Mouse (Mus musculus) forebrain, postnatal 0 days (tissue): ENCODE results near the gene Zfp637. TPM values are rescaled to one million over a fixed set of nuclear protein-coding genes. Genes with fewer than 3 reads are reported as not detected.

ENCODE experiments used
- ATAC-seq: fragments of 200-750 bp; cut with Nextera tagmentation; 2 replicates; pipeline ENCODE4 v1.8.0; 2017; ENCODE audit warnings: mild to moderate bottlenecking, moderate library complexity
- DNase-seq: peaks from one replicate; pipeline ENCODE4 v3.0.0-alpha.2; 2015
- H3K27ac ChIP-seq: fragments of 300-500 bp; sonication (generic); 2 replicates; pipeline ENCODE4 v1.5.1; 2014; ENCODE audit warnings: low read depth, mild to moderate bottlenecking, antibody characterized with exemption, low read length, moderate library complexity, mixed read lengths
- H3K27me3 ChIP-seq: fragments of 300-500 bp; sonication (generic); 2 replicates; pipeline ENCODE4 v1.6.1; 2014; ENCODE audit warnings: mild to moderate bottlenecking, low read length, mixed read lengths; ENCODE audit not compliant: insufficient read depth
- H3K36me3 ChIP-seq: fragments of 300-500 bp; sonication (generic); 2 replicates; pipeline ENCODE4 v1.6.1; 2014; ENCODE audit warnings: mild to moderate bottlenecking, moderate library complexity; ENCODE audit not compliant: insufficient read depth
- H3K4me1 ChIP-seq: fragments of 300-500 bp; sonication (generic); 2 replicates; pipeline ENCODE4 v1.6.1; 2014; ENCODE audit warnings: antibody characterized with exemption; ENCODE audit not compliant: insufficient read depth
- H3K4me2 ChIP-seq: fragments of 300-500 bp; sonication (generic); 2 replicates; pipeline ENCODE4 v1.6.1; 2014; ENCODE audit warnings: low read depth, mild to moderate bottlenecking, moderate library complexity
- H3K4me3 ChIP-seq: fragments of 300-500 bp; sonication (generic); 2 replicates; pipeline ENCODE4 v1.5.1; 2014; ENCODE audit warnings: low read depth, low read length, mixed read lengths
- H3K9ac ChIP-seq: fragments of 300-500 bp; sonication (generic); 2 replicates; pipeline ENCODE4 v1.6.1; 2014; ENCODE audit warnings: mild to moderate bottlenecking
- H3K9me3 ChIP-seq: fragments of 300-500 bp; sonication (generic); 2 replicates; pipeline ENCODE4 v1.6.1; 2016; ENCODE audit warnings: low read length
- CTCF ChIP-seq: sonication (generic); IDR thresholded peaks from 2 replicates; pipeline ENCODE4 v1.5.1; 2016; ENCODE audit warnings: antibody characterized with exemption, control low read depth, low read depth
- WGBS: fragments of 180-500 bp; shearing (Covaris S2); extraction: QIAGEN DNeasy Blood & Tissue Kit; methylation state at CpG from one replicate; pipeline ENCODE4 v1.1.7; 2014; 5-methylcytosine and 5-hydroxymethylcytosine counted together
- polyA plus RNA-seq: library from polyadenylated mRNA; unstranded; fragments of >200 nt; fragmentation: Nextera tagmentation; extraction: Ambion mirVana; gene quantifications from 2 replicates; pipeline ENCODE4 v1.2.1, GENCODE M21; 2015
- total RNA-seq: library from RNA; depleted of rRNA; stranded (reverse); fragments of >200 nt; gene quantifications from 2 replicates; pipeline ENCODE4 v1.2.3, GENCODE M21; 2014

Zfp637 gene
- total and polyA plus RNA-seq, 2 experiments from 2014 or later, result 120 to 145 TPM

DNA sequence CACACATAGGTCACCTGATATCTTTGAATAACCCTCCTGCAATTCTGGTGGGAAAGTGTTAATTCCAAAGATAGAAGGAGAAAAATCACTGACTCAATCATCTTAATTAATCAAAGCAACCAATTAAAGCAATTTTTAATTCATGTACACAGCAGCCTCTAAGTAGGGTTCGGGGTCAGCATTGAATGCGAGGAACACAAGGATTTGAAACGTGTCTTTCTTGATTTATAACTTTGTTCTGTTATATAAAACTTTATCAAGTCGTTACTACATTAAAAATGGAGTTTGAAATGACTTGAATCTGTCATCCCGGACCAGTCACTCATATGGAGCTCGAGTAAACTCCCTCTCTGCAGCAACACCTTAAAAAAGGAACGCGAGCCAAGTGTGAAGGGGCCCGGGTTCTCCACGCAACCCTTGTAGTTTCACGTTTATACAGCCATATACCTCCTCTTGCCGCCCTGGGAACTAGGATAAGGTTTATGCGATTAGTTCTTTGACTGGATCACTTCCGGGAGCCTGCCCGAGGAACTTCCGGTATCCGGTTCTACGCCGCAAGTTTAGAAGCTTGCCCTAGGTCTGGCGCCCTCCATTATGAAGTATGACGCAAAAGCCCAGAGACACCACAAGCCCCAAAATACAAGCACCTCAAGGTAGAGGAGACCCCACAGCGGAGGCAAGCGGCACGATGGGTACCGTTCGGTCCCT lies 37.9 kb downstream of the Zfp637 start:
- no peaks in the 10 kb centered on the region for H3K9me3 ChIP-seq
- peak overlapping the region; percentile 62 for H3K4me2 ChIP-seq
- peak overlapping the region; percentile 53 for H3K4me3 ChIP-seq
- DNase-seq (no peak), ATAC-seq (peak; percentile 90)
- peaks cover 3% of the 10 kb centered on the region for H3K4me1 ChIP-seq
- H3K27me3 ChIP-seq, result no peaks in the 10 kb centered on the region
- WGBS, result 14% methylated on average over 26 of the region's 26 CpGs
- peak overlapping the region; percentile 68 for H3K9ac ChIP-seq
- H3K27ac ChIP-seq, result peak overlapping the region; percentile 98
- no peaks in the 10 kb centered on the region for H3K36me3 ChIP-seq
- TF ChIP-seq CTCF, result no peak

GRCm38 (mm10) chr6:117879408-117880115 lies 38.6 kb downstream of the Zfp637 start:
- DNase-seq (peak; percentile 100), ATAC-seq (peak; percentile 95)
- H3K27me3 ChIP-seq, result no peaks in the 10 kb centered on the region
- H3K9ac ChIP-seq, result peak overlapping the region; percentile 68
- peak overlapping the region; percentile 62 for H3K4me2 ChIP-seq
- peak; percentile 100 for TF ChIP-seq CTCF
- no peaks in the 10 kb centered on the region for H3K36me3 ChIP-seq
- H3K27ac ChIP-seq, result peak overlapping the region; percentile 98
- H3K4me1 ChIP-seq, result peaks cover 3% of the 10 kb centered on the region
- 2% methylated on average over 67 of the region's 67 CpGs for whole genome bisulfite sequencing
- H3K9me3 ChIP-seq, result no peaks in the 10 kb centered on the region
- H3K4me3 ChIP-seq, result peak overlapping the region; percentile 53

DNA sequence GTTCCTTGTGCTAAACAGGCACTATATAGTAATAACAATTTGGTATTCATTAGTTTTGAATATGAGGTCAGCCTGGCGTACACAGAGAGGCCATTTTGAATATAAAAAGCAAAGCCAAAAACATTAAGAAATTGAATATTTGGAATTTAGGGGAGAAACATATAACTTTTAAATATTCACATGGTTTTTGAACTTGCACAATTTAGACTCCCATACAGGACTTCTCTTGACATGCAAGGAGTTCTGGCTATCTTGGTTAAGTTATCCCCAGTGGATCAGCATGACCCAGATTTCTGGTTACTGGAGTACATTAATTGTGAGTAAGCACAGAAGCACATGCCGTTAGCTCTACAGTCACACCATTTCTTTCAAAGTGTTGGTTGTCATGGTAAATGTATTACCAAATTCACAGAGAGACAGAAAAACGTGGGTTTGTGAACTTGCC lies 39.4 kb downstream of the Zfp637 start:
- Histone ChIP-seq H3K4me2 (peak overlapping the region; percentile 62), H3K4me1 (peaks cover 3% of the 10 kb centered on the region), H3K4me3 (peak overlapping the region; percentile 53), H3K27ac (peak overlapping the region; percentile 98), H3K9me3 (no peaks in the 10 kb centered on the region), H3K36me3 (no peaks in the 10 kb centered on the region), H3K9ac (peak overlapping the region; percentile 68; the same call in 1 of the 2 replicates), H3K27me3 (no peaks in the 10 kb centered on the region)
- DNase-seq, result peak; percentile 12
- 30% methylated on average over 3 of the region's 3 CpGs for WGBS
- ATAC-seq, result no peak
- no peak for TF ChIP-seq CTCF

- Histone ChIP-seq H3K27me3 (no peaks in the 10 kb centered on the region), H3K27ac (no peak overlapping the region), H3K4me3 (no peak overlapping the region), H3K9ac (no peak overlapping the region), H3K36me3 (no peaks in the 10 kb centered on the region), H3K4me1 (peaks cover 3% of the 10 kb centered on the region), H3K9me3 (no peaks in the 10 kb centered on the region), H3K4me2 (no peak overlapping the region)
- DNase-seq, result no peak
- ATAC-seq, result no peak
- TF ChIP-seq CTCF, result no peak
- 43% methylated on average over 7 of the region's 7 CpGs for WGBS
Observed at GRCm38 (mm10) chr6:117881229-117881628, 40.2 kb downstream of the Zfp637 start.

- DNase-seq (no peak), ATAC-seq (no peak)
- 78% methylated on average over 7 of the region's 7 CpGs for WGBS
- H3K9ac ChIP-seq, result no peak overlapping the region
- no peaks in the 10 kb centered on the region for H3K36me3 ChIP-seq
- H3K4me1 ChIP-seq, result peaks cover 3% of the 10 kb centered on the region
- H3K9me3 ChIP-seq, result no peaks in the 10 kb centered on the region
- H3K4me3 ChIP-seq, result no peak overlapping the region
- H3K27ac ChIP-seq, result no peak overlapping the region
- TF ChIP-seq CTCF, result no peak
- no peaks in the 10 kb centered on the region for H3K27me3 ChIP-seq
- no peak overlapping the region for H3K4me2 ChIP-seq
Observed at GRCm38 (mm10) chr6:117881997-117882396, 41.0 kb downstream of the Zfp637 start.

- no peaks in the 10 kb centered on the region for H3K27me3 ChIP-seq
- H3K36me3 ChIP-seq, result no peaks in the 10 kb centered on the region
- no peak for TF ChIP-seq CTCF
- H3K4me3 ChIP-seq, result no peak overlapping the region
- 87% methylated on average over 2 of the region's 2 CpGs for WGBS
- no peak overlapping the region for H3K27ac ChIP-seq
- ATAC-seq, result no peak
- no peaks in the 10 kb centered on the region for H3K4me1 ChIP-seq
- no peak for DNase-seq
- no peak overlapping the region for H3K9ac ChIP-seq
- H3K4me2 ChIP-seq, result no peak overlapping the region
- no peaks in the 10 kb centered on the region for H3K9me3 ChIP-seq
Observed at GRCm38 (mm10) chr6:117885943-117886342, 45.0 kb downstream of the Zfp637 start.

DNA sequence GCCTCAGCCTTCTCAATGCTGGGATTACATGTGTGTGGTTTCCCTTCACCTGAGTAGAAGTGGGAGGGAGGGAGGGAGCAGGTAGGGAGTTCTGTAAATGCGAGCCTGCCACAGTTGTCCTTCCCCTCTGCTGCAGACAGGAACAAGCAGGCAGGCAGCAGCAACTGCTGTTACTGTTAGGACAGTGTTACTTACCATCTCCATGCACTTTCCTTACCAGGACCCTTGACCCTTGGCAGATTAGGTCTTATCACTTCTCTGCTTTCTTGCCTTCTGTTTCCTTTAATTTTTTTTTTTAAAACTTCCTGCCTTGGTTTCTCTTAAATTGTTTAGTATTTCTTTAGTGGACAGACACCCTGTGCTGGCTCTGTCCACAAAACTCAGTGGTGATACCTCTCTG lies 47.1 kb downstream of the Zfp637 start:
- H3K9me3 ChIP-seq, result no peaks in the 10 kb centered on the region
- no peaks in the 10 kb centered on the region for H3K4me1 ChIP-seq
- no peak overlapping the region for H3K9ac ChIP-seq
- no peak overlapping the region for H3K4me2 ChIP-seq
- no peaks in the 10 kb centered on the region for H3K36me3 ChIP-seq
- 80% methylated on average over 1 of the region's 1 CpGs for WGBS
- no peak for TF ChIP-seq CTCF
- H3K4me3 ChIP-seq, result no peak overlapping the region
- DNase-seq (no peak), ATAC-seq (no peak)
- H3K27ac ChIP-seq, result no peak overlapping the region
- H3K27me3 ChIP-seq, result no peaks in the 10 kb centered on the region
